Mouse (Mus musculus): Measurements from ENCODE around the gene Apc2.

The Apc2 gene

DNA sequence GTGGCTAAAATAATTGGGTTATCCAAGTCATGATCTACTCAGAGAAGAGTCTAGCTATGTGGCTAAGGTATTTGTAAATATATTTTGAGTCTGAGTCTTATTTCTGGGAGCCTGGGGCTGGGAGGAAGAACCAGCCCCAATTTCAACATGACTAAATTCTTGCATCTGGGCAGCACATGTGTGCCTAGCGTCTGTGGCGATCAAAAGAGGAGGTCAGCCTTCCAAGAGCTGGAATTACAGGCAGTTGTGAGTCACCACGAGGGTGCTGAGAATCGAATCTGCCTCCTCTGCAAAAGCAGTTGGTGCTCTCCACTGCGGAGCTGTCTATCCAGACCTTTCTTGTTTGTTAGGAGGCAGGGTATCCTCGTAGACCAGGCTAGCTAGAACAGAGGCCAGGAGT, 70.0 kb downstream of the Apc2 start:
- DNase-seq (ENCODE audit: extremely low read depth, low read depth, low spot score) = no peak

Data from fat pad, adult 2 months (tissue).